Mouse (Mus musculus): ENCODE measurements at regions not wholly inside any gene's neighbourhood (a gene's known extent, or its start where the extent isn't known, plus 50 kb on each side); places are given as distances from the start of the nearest gene placed in this dataset.

DNA sequence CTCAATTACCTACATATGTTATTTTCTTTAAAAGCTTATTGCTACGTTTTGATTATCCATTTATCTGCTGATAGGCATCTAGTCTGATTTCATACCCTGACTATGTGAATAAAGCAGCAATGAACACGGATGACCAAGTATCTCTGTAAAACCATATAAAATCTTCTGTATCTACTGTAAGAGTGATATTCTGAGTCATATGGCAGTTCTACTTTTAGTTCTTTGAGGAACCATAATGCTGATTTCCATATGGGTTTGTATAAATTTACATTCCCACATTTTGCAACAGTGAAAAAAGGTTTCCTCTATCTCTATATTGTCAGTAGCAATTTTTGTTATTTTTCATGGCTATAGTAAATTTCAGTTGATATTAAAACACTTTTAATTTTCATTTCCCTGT lies 280.6 kb downstream of the Fsip2 start:
- DNase-seq (ENCODE audit: low spot score in 2 of 2), result no peak

GRCm38 (mm10) chr2:83226198-83226597 lies 282.8 kb downstream of the Fsip2 start:
- DNase-seq (ENCODE audit: low spot score in 2 of 2), result no peak

DNA sequence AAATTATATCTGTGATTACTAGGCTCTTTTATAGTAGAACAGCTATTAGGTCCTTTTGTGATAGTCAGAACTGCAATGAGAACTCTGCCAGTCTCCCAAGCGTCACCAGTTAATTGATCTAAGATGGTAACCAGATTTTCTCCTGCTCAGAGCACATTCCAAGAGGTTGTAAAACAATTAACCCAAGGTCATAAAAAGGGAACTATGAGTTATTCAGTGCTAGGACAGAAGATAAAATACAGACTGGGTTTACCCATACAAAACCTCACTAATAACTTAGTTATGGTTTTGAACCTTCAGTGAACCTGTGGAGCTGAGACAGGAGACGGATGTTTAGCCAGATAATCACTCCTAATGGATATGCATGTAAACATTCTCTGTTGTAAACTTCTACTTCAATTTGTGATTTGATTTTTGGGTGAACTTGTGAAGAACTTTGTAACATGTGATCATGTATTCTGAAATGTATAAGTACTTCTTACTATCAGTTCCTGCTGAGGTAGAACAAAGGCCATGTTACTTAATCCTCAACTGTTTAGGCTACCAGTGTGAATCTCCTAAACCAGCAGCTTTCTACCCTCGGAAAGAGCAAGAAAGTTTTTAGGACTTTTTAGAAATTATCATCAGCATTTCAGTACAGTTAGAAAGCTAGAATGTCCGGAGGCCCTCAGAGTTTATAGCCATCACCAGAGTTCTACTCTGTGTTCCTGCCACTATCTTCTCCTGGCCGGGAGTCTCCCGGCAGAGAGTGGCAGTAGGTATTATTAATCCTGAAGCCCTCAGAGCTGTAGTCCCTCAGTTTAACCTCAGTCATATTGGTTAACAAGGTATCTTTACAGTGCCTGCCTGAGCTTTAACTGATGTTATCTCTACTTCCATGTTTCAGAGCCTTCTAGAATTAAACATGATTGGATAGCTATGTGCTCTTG lies 308.0 kb downstream of the Fsip2 start:
- no peak for DNase-seq (ENCODE audit: low spot score in 2 of 2)

DNA sequence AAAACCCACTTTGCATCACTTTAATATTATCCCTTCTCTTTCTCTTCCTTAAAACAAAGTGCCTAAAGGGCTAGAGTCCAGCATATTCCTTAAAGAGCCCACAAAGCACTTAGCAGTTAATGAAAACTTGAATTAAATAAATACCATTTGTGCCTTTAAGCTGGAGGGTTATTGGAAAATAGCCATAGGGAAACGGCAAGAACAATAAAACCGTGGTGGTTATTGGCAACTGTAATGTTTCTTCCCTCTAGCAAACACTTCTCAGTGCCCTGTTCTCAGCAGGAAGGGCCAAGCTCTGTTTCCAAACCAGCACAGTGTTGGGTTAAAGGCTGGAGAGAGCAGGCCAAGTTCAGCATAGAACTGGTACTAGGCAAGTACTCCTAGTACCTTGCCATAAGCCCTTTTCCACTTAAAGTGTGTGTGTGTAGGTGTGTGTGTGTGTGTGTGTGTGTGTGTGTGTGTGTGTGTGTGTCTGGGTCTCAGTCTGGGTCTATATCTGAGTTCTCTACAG lies 313.4 kb downstream of the Fsip2 start:
- no peak for DNase-seq (ENCODE audit: low spot score in 2 of 2)

GRCm38 (mm10) chr2:83258613-83259012 lies 315.2 kb downstream of the Fsip2 start:
- no peak for DNase-seq (ENCODE audit: low spot score in 2 of 2)

DNA sequence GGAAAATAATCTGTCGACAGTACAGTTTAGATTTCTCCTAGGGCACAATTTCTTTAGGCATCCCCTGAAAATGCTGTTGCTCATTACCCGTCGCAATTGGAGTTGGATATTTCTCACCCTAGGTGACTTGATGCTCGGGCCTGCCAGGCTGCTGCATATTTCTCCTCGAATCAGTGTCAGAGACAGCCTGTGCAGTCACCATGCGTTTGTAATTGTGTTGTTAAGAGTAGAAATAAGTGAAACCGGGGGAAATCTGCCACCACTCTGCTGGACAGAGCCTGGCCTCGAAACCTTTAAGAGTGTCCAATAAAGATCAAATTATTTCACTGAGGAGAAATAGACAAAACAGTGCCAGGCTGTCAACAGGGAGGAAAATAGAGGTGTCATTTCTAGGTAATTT lies 340.7 kb upstream of the Zc3h15 start:
- DNase-seq (ENCODE audit: low spot score in 2 of 2), result no peak

- no peak for DNase-seq (ENCODE audit: low spot score in 2 of 2)
Observed at GRCm38 (mm10) chr2:83332056-83332769, 312.0 kb upstream of the Zc3h15 start.

DNA sequence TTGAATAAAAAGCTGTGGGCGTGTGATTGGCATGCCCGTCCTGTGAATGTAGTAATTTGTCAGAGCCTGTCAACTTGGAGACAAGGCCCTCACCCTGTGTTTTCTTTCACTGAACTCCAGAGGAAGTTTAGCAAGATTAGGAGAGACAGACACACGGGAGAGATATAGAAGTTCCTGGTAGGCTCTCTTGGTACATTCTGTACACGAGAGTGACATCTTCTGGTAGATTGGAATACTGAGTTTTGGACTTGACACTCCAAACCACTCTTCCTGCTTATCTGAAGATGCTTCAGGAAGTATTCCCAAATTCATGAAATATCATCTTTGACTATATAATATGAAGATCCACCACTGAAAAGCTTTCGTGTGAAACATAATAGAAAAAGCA lies 311.5 kb upstream of the Zc3h15 start:
- peak in 1 of 2 experiments; percentile 21 for DNase-seq (ENCODE audit: low spot score in 2 of 2)

- peak; percentile 18 to 58 for DNase-seq (ENCODE audit: low spot score in 2 of 2)
Observed at GRCm38 (mm10) chr2:83337364-83337763, 306.9 kb upstream of the Zc3h15 start.

DNA sequence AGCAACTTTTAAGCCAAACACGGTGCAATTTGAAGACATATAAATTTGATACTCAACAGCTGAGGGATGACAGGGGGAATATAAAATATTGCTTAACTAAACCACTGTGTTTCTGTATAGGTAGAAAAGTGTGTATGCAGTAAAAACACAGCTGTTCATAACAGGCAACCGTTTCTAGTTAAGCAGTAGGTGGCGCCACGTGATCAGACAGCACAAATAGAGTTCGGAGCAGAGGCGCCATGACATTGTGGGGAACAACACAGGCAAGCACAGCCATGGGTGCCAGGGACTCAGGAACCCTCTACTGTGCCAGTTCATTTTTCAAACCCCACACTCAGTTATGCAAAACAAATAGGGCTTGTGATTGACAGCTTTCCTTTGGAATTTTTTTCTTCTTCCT lies 304.1 kb upstream of the Zc3h15 start:
- no peak for DNase-seq (ENCODE audit: low spot score in 2 of 2)

Measured in frontal cortex, postnatal 36 days (tissue).